Mouse (Mus musculus) olfactory bulb, adult 2 months (tissue): ENCODE data around the gene Lmod2.

Source experiments
- CTCF ChIP-seq: fragments of 200-500 bp; IDR thresholded peaks from 2 replicates; pipeline ENCODE4 v1.5.1; 2012; ENCODE audit warnings: low read depth, mild to moderate bottlenecking, low read length, moderate library complexity; ENCODE audit not compliant: insufficient read depth
- POLR2A ChIP-seq: fragments of 200-500 bp; IDR thresholded peaks from 2 replicates; pipeline ENCODE4 v1.6.1; 2012; ENCODE audit warnings: mild to moderate bottlenecking, low read depth, low read length, moderate library complexity; ENCODE audit not compliant: insufficient read depth

- TF ChIP-seq CTCF: no peak
- TF ChIP-seq POLR2A: no peak
Measured at GRCm38 (mm10) chr6:24632061-24632460, 34.5 kb downstream of the Lmod2 start.
